Mouse (Mus musculus) stomach, embryonic 16.5 days (tissue): ENCODE measurements around the gene Tcp11. TPM values are rescaled to one million over a fixed set of nuclear protein-coding genes. Genes with fewer than 3 reads are reported as not detected.

Experiments
- ATAC-seq: fragments of 200-750 bp; cut with Nextera tagmentation; 2 replicates; pipeline ENCODE4 v1.8.0; 2017; ENCODE audit warnings: moderate number of reproducible peaks, moderate TSS enrichment; ENCODE audit not compliant: insufficient read depth, low FRiP score
- H3K27ac ChIP-seq: fragments of 300-500 bp; sonication (generic); 2 replicates; pipeline ENCODE4 v1.5.1; 2014; ENCODE audit warnings: low read length
- H3K27me3 ChIP-seq: fragments of 300-500 bp; sonication (generic); 2 replicates; pipeline ENCODE4 v1.6.1; 2014; ENCODE audit warnings: low read length, control low read depth, mixed read lengths; ENCODE audit not compliant: control insufficient read depth, insufficient read depth
- H3K36me3 ChIP-seq: fragments of 300-500 bp; sonication (generic); 2 replicates; pipeline ENCODE4 v1.6.1; 2014; ENCODE audit warnings: low read length; ENCODE audit not compliant: control insufficient read depth, insufficient read depth
- H3K4me1 ChIP-seq: fragments of 300-500 bp; sonication (generic); 2 replicates; pipeline ENCODE4 v1.6.1; 2014; ENCODE audit warnings: low read length, control low read depth, mixed read lengths; ENCODE audit not compliant: control insufficient read depth, insufficient read depth
- H3K4me2 ChIP-seq: fragments of 300-500 bp; sonication (generic); 2 replicates; pipeline ENCODE4 v1.6.1; 2014; ENCODE audit warnings: low read depth, low read length, mixed read lengths
- H3K4me3 ChIP-seq: fragments of 300-500 bp; sonication (generic); replicated peaks from 2 replicates; pipeline ENCODE4 v1.5.1; 2014; ENCODE audit warnings: mild to moderate bottlenecking, low read length
- H3K9ac ChIP-seq: fragments of 300-500 bp; sonication (generic); 2 replicates; pipeline ENCODE4 v1.6.1; 2014; ENCODE audit warnings: low read length
- H3K9me3 ChIP-seq: fragments of 300-500 bp; sonication (generic); replicated peaks from 2 replicates; pipeline ENCODE4 v1.6.1; 2016; ENCODE audit warnings: low read length, control low read depth; ENCODE audit not compliant: control insufficient read depth
- WGBS: fragments of 180-500 bp; shearing (Covaris S2); extraction: QIAGEN DNeasy Blood & Tissue Kit; methylation state at CpG from one replicate; pipeline ENCODE4 v1.1.7; 2014; 5-methylcytosine and 5-hydroxymethylcytosine counted together
- polyA plus RNA-seq: library from polyadenylated mRNA; unstranded; fragments of >200 nt; fragmentation: Nextera tagmentation; extraction: Ambion mirVana; gene quantifications from 2 replicates; pipeline ENCODE4 v1.2.1, GENCODE M21; 2015

Tcp11 gene
- polyA plus RNA-seq, 1 experiment from 2014 or later, result 1.9 TPM

DNA sequence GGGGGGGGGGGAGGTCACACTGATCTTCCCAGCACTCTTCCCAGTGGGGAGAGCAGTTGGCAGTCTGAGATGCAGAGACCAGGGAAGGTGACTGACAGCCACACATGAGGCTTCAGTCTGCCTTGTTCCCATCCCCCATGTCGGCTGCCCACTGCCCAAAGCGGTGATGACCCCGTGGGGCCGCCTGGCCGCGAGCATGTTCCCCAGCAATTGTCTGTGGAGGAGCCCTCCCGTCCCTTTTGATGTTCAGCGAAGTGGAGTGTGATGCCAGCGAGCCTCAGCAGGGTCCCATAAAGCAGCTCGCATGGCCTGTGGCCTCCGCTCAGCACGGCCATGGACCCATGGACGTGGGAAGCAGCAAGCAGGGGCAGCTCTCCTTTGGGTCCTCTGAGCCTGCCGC, 26.8 kb upstream of the Tcp11 start:
- WGBS, result 28% methylated on average over 14 of the region's 14 CpGs
- Histone ChIP-seq H3K4me3 (no peak overlapping the region), H3K4me1 (no peaks in the 10 kb centered on the region), H3K9me3 (no peaks in the 10 kb centered on the region), H3K4me2 (no peak overlapping the region), H3K36me3 (no peaks in the 10 kb centered on the region), H3K9ac (no peak overlapping the region), H3K27me3 (no peaks in the 10 kb centered on the region), H3K27ac (no peak overlapping the region)
- ATAC-seq, result no peak

- no peak overlapping the region for H3K27ac ChIP-seq
- H3K9me3 ChIP-seq, result no peaks in the 10 kb centered on the region
- H3K27me3 ChIP-seq, result no peaks in the 10 kb centered on the region
- H3K4me2 ChIP-seq, result no peak overlapping the region
- H3K4me1 ChIP-seq, result no peaks in the 10 kb centered on the region
- WGBS, result 77% methylated on average over 6 of the region's 6 CpGs
- H3K4me3 ChIP-seq, result no peak overlapping the region
- H3K36me3 ChIP-seq, result no peaks in the 10 kb centered on the region
- ATAC-seq, result no peak
- H3K9ac ChIP-seq, result no peak overlapping the region
These were observed 25.9 kb upstream of the Tcp11 start for GRCm38 (mm10) chr17:28106352-28106751.

DNA sequence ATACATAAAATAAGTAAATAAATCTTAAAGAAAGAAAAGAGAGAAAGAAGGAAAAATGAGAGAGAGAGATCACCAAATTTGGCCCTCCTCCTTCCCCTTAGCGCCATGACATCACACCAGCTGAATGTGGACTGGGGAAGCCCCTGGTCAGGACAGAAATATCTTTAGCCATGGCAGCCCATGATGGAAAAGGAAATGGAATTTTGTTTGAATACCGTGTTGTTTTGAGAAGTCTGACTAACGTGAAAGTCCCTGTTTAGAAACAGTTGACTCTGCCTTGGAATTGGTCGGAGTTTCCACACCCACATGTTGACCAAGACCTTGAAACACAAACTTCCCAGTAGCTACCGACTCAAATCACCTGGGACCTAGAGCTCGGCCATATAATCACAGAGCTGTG, 24.0 kb upstream of the Tcp11 start:
- Histone ChIP-seq H3K4me2 (no peak overlapping the region), H3K27me3 (no peaks in the 10 kb centered on the region), H3K4me3 (no peak overlapping the region), H3K36me3 (no peaks in the 10 kb centered on the region), H3K27ac (no peak overlapping the region), H3K4me1 (no peaks in the 10 kb centered on the region), H3K9ac (no peak overlapping the region), H3K9me3 (0 out of 2 replicates have a peak, but pooled peaks cover 3% of the 10 kb centered on the region)
- WGBS, result 72% methylated on average over 6 of the region's 6 CpGs
- ATAC-seq, result no peak

DNA sequence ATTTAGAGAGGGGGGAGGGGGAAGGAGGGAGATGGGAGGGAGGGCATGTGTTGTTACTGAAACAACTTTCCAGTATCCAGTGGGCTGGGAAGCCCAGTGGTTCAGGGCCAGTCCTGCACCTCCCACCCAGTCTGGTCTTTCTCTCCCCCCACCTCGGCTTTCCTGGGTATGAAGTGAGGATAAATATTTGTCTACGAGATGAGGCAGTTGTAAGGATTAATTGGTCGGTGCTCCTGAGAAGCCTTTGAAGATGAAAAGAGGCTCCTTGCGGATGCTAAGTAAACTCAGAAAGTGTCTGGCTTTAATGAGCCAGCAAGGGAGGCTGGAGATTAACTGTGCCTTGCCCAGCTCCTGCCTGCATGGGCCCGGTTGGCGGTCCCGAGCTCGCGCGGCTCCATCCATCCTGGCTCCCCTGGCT, 21.5 kb upstream of the Tcp11 start:
- Histone ChIP-seq H3K27ac (no peak overlapping the region), H3K4me1 (no peaks in the 10 kb centered on the region; the same call in 1 of the 2 replicates), H3K27me3 (no peaks in the 10 kb centered on the region), H3K9ac (no peak overlapping the region), H3K9me3 (0 out of 2 replicates have a peak, but pooled peaks cover 3% of the 10 kb centered on the region), H3K36me3 (no peaks in the 10 kb centered on the region), H3K4me2 (no peak overlapping the region), H3K4me3 (no peak overlapping the region)
- 23% methylated on average over 10 of the region's 10 CpGs for WGBS
- ATAC-seq, result no peak

GRCm38 (mm10) chr17:28101284-28101887, 20.9 kb upstream of the Tcp11 start:
- Histone ChIP-seq H3K4me1 (no peaks in the 10 kb centered on the region; the same call in 1 of the 2 replicates), H3K36me3 (no peaks in the 10 kb centered on the region), H3K4me3 (no peak overlapping the region), H3K4me2 (no peak overlapping the region), H3K27ac (no peak overlapping the region), H3K9ac (no peak overlapping the region), H3K9me3 (0 out of 2 replicates have a peak, but pooled peaks cover 3% of the 10 kb centered on the region), H3K27me3 (no peaks in the 10 kb centered on the region)
- ATAC-seq, result no peak
- WGBS, result 43% methylated on average over 12 of the region's 12 CpGs

DNA sequence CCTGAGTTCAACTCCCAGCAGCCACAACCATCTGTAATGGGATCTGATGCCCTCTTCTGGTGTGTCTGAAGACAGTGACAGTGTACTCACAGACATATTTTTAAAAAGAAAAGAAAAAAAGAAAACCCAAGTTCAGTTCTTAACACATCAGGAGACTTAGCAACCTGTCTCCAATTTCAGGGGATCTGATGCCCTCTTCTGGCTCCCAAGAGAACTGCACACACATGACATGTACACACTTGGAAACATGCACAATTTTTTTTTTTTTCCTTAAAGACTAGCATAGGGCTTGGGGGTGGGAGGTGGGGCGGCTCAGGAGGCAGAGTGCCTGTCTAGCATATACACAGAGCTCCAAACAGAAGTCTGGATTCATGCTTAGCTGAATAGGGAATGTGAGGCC, 20.2 kb upstream of the Tcp11 start:
- Histone ChIP-seq H3K9me3 (0 out of 2 replicates have a peak, but pooled peaks cover 3% of the 10 kb centered on the region), H3K27me3 (no peaks in the 10 kb centered on the region), H3K4me2 (no peak overlapping the region), H3K36me3 (no peaks in the 10 kb centered on the region), H3K27ac (no peak overlapping the region), H3K9ac (no peak overlapping the region), H3K4me1 (no peaks in the 10 kb centered on the region; the same call in 1 of the 2 replicates), H3K4me3 (no peak overlapping the region)
- no peak for ATAC-seq
- 90% methylated on average over 1 of the region's 1 CpGs for WGBS

DNA sequence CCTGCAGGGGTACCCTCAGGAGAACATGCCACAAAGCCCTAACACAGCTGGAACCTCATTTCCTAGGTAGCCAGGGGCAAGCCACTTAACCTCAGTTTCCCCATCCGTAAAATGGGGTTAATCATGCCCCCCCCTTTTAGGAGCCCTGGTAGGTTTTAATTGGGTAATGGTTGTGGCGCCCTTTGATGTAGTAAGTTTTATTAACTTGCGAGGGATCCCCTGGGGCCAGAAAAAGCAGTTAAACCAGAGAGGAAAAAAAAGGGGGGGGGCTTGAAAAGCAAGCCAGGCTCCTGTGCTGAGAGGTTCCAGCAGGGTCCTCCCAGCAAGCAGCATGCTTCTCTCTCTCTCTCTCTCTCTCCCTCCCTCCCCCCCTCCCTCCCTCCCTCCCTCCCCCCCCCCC, 18.6 kb upstream of the Tcp11 start:
- H3K4me3 ChIP-seq, result no peak overlapping the region
- no peak overlapping the region for H3K9ac ChIP-seq
- no peak overlapping the region for H3K4me2 ChIP-seq
- no peaks in the 10 kb centered on the region for H3K27me3 ChIP-seq
- ATAC-seq, result peak; percentile 17; the same call in 1 of the 2 replicates
- H3K36me3 ChIP-seq, result no peaks in the 10 kb centered on the region
- WGBS, result 55% methylated on average over 3 of the region's 3 CpGs
- 0 out of 2 replicates have a peak, but pooled peaks cover 3% of the 10 kb centered on the region for H3K9me3 ChIP-seq
- H3K27ac ChIP-seq, result no peak overlapping the region
- no peaks in the 10 kb centered on the region; the same call in 1 of the 2 replicates for H3K4me1 ChIP-seq

DNA sequence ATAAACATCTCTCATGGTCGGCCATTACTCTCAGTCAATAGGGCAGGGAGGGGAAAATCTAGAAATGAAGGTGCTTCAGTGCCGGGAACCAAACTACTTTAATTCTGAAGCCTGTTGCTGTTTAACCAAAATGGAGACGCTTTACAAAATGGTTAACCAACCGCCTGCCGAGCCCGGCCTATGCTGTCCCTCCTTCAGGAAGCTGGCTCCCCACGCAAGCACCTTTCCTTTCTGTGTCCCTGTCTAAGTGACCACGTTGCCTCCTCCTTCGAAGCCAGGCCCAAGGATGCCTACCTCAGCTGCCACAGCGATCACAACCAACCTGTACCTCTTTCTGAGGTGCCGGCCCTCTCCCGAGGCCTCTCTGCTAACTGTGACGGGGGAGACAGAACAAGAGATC, 16.9 kb upstream of the Tcp11 start:
- no peak for ATAC-seq
- H3K36me3 ChIP-seq, result no peaks in the 10 kb centered on the region
- no peaks in the 10 kb centered on the region; the same call in 1 of the 2 replicates for H3K4me1 ChIP-seq
- H3K27ac ChIP-seq, result no peak overlapping the region
- 81% methylated on average over 13 of the region's 13 CpGs for WGBS
- H3K4me3 ChIP-seq, result no peak overlapping the region
- no peak overlapping the region for H3K4me2 ChIP-seq
- H3K27me3 ChIP-seq, result no peaks in the 10 kb centered on the region
- no peak overlapping the region for H3K9ac ChIP-seq
- peaks cover 5% of the 10 kb centered on the region; the same call in 1 of the 2 replicates for H3K9me3 ChIP-seq

GRCm38 (mm10) chr17:28096418-28096817, 16.0 kb upstream of the Tcp11 start:
- no peak overlapping the region for H3K9ac ChIP-seq
- no peak overlapping the region for H3K4me2 ChIP-seq
- peaks cover 5% of the 10 kb centered on the region; the same call in 1 of the 2 replicates for H3K9me3 ChIP-seq
- H3K4me3 ChIP-seq, result no peak overlapping the region
- no peaks in the 10 kb centered on the region; the same call in 1 of the 2 replicates for H3K4me1 ChIP-seq
- no peak for ATAC-seq
- H3K27me3 ChIP-seq, result no peaks in the 10 kb centered on the region
- WGBS, result 77% methylated on average over 10 of the region's 10 CpGs
- no peak overlapping the region for H3K27ac ChIP-seq
- no peaks in the 10 kb centered on the region for H3K36me3 ChIP-seq
